Mouse (Mus musculus) brain, embryonic 14.5 days (tissue): Measurements from ENCODE around the gene Amer2.

Experiments used
- CTCF ChIP-seq: fragments of 200-500 bp; IDR thresholded peaks from 2 replicates; pipeline ENCODE4 v1.5.1; 2012; ENCODE audit warnings: inconsistent platforms, mild to moderate bottlenecking, moderate library complexity, borderline replicate concordance; ENCODE audit not compliant: insufficient read depth, insufficient read length; ENCODE audit errors: extremely low read depth
- POLR2A ChIP-seq: fragments of 200-500 bp; IDR thresholded peaks from 2 replicates; pipeline ENCODE4 v1.6.1; 2012; ENCODE audit warnings: mild to moderate bottlenecking, inconsistent platforms, borderline replicate concordance; ENCODE audit not compliant: poor library complexity, insufficient read depth, insufficient read length, severe bottlenecking; ENCODE audit errors: extremely low read depth

DNA sequence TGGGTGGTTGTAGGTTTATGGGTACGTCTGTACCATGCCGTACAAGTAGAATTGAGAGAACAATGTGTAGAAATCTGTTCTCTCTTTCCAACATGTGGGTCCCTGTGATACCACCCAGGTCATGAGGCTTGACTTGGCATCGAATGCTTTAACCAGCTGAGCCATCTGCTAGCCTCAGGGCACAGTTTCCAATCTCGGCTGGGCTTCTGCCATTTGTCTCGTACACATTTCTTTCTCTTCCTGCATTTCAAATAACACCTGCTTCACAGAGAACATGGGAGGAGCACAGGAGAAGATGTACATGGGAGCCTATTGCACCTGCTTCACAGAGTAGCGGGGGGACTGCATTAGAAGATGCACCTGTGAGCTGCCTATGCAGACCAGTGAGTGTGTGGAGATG lies 38.2 kb downstream of the Amer2 start:
- no peak for TF ChIP-seq POLR2A
- TF ChIP-seq CTCF = no peak
